Mouse (Mus musculus) ES-Bruce4 (cell line): Measurements from ENCODE around the gene Trmt112.

Source experiments
- CTCF ChIP-seq: IDR thresholded peaks from one replicate; pipeline ENCODE4 v1.8.1; 2011; ENCODE audit warnings: low read depth, low read length
- EP300 ChIP-seq: IDR thresholded peaks from 2 replicates; pipeline ENCODE4 v1.6.1; 2011; ENCODE audit warnings: low read depth, low read length; ENCODE audit not compliant: insufficient read depth
- POLR2A ChIP-seq: IDR thresholded peaks from one replicate; pipeline ENCODE4 v1.8.1; 2011; ENCODE audit warnings: low read length; ENCODE audit not compliant: insufficient read depth

- TF ChIP-seq CTCF = no peak
- no peak for TF ChIP-seq POLR2A
- TF ChIP-seq EP300 = peak; percentile 31; the same call in 1 of the 2 replicates
These were observed 12.4 kb downstream of the Trmt112 start, which contains the start of gene Esrra for GRCm38 (mm10) chr19:6921647-6922567.
